Mouse (Mus musculus) adipocyte (in vitro differentiated cells): ENCODE data around the gene Olfr194.
"Not testable (repeated sequence)": the region's sequence is repeated elsewhere in the genome, so short reads cannot be mapped to it uniquely, and the experiment has no call there.

Experiments used
- DNase-seq: peaks from one replicate; pipeline ENCODE4 v3.0.0-alpha.2; 2016; ENCODE audit warnings: low spot score

Gene Olfr194

DNA sequence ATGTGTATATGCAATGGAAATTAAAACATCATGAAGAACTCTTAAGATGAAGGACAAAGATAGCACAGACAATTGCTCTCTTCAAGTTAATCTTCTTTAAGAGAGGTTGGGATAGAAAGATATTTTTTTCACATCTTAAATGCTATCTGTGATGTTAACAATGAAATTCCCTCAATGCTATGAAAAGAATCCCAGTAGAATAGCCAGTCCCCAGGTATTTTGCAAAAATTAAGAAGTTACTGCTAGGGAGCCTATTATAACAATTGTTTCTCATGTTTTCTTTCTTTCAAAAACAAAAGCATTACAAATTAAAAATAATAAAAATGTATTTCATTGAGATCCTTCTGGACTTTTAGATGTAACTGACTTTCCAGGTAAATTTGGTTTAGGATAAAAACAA lies at the start of gene Olfr194:
Olfr194 (minus strand) TSS at position 101 of the 400 bp plus-strand sequence.
- DNase-seq: no peak

DNA sequence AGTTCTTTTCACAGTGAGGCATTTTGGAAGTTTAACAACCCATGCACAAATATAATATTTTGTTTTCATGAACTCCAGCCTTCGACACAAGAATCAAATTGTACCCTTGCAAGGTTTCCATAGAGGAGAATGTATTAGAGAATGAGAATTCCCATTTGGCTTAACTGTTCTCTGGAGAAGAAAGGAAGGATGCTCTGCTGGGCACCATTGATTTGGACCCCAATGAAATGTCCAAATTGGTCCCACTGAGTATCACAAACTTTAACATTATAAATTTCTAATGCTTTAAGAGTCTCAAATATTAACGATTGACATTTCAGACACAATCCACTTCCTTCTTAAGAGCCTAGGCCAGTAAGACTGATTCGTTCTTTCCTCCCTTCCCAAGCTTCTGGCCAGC lies 49.5 kb upstream of the Olfr194 start, which contains the start of gene Olfr196:
Olfr196 (minus strand) TSS at position 101 of the 400 bp plus-strand sequence.
- no peak for DNase-seq

DNA sequence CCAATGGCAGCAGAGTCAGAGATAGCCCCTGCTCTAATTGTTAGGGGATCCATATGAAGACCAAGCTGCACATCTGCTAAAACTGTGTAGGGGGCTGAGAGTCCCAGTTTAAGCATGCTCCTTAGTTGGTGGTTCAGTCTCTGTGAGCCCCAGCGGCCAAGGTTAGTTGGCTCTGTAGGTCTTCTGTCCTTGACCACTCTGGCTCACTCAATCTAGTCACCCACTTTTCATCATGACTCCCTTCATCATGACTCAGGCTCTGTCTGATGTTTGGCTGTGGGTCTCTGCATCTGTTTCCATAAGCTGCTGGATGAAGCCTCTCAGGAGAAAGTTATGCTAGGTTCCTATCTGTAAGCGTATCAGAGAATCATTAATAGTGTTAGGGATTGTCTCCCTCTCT lies 31.1 kb upstream of the Olfr194 start:
- DNase-seq: no peak

DNA sequence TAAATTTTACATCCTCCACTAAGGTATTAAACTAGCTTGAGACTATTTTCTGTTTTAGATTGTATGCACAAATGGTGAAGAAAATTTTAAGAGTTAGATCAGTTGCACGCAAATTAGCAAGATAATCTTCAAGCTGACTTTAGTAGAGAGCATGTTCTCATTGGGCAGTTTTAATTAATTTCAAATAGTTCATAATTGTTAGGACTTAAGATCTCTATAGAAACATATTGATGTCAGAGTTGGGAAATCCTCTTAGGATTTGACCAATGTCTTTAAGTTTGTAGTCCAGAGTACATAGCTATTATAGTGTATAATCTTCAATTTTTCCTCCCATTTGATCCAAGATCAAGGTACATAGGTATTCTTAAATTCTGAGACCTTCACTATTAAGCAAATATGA lies 25.9 kb upstream of the Olfr194 start, which contains the start of gene Olfr195:
Olfr195 (plus strand) TSS at position 301 of the 400 bp plus-strand sequence.
- no peak for DNase-seq

DNA sequence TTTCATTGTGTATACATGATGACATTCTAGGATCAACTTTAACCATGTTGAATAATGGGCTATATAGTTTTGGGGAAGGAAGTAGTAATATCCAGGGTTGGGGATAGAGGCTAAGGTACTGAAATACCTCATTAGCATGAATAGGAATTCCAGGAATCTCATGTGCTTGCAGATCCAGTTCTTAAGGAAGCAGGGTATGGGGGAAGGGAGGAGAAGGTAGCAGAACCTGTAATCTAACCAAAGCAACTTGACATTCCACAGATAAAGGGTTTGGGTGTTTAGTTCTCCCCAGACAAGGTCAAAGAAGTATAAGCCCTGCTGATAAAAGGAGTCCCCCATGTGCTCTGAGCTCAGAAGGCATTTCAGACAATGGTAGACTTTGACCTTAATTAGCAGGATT lies 20.2 kb upstream of the Olfr194 start:
- no peak for DNase-seq

DNA sequence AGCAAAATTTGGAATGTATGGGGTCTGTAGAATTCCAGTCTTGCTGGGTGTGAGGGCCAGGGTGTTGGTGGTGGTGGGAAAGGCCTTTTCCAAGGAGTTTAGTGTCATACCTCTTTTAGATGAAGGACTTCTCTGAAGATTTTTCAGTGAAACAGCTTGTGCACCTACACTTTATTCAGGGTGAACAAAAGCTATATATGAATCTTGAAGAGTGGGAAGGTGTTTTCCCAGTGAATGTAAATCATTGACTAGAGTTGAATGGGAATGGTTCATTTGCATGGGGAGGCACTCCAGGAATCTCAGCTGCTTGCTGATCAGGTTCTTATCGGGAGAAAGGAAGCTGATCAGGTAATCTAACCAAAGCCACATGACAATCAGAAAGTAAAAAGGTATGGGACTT lies 9.9 kb upstream of the Olfr194 start:
- no peak for DNase-seq

DNA sequence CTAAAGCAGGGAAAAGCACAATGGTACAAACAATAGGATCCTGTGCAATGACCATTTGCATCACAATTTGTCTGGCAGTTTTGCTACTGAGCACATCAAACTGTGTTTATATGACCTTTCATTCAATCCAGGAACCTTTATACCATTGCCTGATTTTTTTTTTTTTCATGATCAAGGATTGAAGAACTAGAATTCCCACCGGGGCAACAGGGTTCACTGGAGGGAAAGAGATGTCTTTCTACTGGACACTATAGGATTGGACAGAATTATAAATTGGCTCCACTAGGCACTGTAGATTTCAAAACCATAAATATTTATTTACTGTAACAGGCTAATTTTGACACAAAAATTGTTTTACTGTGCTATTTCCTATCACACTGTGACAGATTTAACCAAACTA lies 9.1 kb downstream of the Olfr194 start, which contains the start of gene Olfr193:
Olfr193 (minus strand) TSS at position 101 of the 400 bp plus-strand sequence.
- DNase-seq: no peak

DNA sequence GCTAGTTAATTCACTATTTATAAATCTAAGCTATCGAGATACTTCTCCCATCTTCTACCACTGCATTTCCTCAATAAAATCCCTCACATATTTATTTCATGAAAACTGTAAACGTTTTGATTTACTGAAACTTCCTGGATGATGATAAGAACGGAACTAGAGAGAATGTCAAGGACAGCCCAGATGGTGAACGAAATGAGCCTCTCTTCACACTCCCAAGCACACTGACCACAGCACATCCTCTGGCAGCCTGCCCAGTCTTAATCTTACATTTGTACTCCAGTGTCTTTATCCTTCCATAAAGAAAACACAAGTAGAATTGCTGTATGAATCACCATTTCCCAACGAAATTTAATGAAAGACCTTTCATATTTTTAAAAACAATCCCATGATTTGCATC lies 12.3 kb downstream of the Olfr194 start:
- DNase-seq: not testable (repeated sequence)

DNA sequence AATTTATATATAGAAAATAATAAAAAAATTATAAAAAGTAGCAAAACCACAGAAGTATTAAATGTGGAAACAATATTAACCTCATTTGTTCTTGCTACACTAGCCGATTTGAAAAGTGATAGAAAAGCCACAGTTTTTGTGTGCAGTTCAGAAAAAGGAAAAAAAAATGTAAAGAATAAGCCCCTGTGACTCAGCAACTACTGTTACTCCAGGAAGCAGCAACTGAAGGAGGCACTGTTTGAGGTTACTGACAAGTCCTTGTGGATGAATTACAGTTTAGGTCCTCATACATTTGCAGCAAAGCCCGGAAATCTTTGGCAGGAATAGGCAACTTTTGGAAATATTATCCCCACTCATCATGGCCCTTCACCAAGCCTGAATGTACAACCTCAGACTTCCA lies 15.6 kb downstream of the Olfr194 start:
- no peak for DNase-seq

DNA sequence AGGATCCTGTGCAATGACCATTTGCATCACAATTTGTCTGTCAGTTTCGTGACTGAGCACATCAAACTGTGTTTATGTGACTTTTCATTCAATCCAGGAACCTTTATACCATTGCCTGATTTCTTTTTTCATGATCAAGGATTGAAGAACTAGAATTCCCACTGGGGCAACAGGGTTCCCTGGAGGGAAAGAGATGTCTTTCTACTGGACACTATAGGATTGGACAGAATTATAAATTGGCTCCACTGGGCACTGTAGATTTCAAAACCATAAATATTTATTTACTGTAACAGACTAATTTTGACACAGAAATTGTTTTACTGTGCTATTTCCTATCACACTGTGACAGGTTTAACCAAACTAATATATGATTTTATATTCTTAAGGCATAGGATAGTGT lies 31.1 kb downstream of the Olfr194 start, which contains the start of gene Olfr191:
Olfr191 (minus strand) TSS at position 101 of the 400 bp plus-strand sequence.
- not testable (repeated sequence) for DNase-seq

DNA sequence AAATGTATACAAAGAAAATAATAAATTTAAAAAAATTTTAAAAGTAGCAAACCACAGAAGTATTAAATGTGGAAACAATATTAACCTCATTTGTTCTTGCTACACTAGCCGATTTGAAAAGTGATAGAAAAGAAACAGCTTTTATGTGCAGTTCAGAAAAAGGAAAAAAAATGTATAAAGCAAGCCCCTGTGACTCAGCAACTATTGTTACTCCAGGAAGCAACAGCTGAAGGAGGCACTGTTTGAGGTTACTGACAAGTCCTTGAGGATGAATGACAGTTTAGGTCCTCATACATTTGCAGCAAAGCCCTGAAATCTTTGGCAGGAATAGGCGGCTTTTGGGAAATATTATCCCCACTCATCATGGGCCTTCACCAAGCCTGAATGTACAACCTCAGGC lies 39.8 kb downstream of the Olfr194 start:
- not testable (repeated sequence) for DNase-seq

DNA sequence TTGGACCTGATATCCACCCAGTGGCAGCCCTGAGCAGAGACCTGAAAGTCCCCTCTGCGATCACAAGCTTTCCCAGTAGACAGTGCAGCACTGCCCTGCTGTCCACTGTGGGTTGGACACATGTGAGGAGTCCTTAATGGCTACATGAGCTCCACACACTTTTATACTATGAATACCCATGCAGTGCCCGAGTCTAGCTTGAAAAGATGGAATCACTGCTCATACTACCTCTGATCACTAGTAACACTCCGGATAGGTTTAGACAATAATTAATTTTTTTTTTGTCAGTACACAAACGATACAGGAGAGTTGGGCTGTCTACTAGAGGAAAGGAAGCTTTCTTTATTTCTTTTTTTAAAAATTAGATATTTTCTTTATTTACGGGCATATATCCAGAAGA lies 43.0 kb downstream of the Olfr194 start, which contains the start of gene Olfr190:
Olfr190 (minus strand) TSS at position 101 of the 400 bp plus-strand sequence.
- DNase-seq: no peak

DNA sequence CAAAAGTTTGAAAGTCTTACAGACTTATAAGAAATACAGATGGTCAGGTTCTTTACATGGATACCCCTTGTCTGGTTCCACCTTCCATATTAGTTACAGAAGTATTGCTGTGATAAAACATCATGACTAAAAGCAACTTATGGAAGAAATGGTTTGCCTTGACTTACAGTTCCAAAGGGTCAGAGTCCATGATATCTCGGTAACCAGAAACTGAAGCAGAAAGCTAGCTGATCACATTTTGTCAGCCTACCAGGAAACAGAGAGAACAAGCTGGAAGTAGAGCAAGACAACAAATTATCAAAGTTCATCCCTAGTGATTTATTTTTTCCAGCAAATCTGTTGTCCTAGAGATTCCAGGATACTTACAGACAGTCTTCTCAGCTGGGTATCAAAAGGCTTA lies 47.3 kb downstream of the Olfr194 start:
- DNase-seq: no peak

DNA sequence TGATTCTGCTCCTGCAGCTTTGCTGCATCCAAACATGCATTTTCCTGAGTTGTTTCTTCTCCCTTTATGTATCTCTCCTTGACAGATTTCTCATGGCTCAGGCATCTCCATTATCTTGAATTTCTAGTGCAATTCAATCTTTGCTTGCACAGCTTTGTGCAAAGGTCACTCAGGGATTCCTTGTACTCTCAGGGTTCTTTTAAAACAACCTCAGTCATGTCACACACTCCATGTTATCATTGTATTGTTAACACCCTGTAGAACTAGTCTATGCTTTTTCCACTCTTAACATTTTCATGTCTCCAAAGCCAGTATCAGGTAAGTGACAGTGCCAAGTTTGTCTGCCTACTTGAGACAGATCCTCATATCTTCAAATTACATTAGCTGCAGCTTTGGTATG lies 49.1 kb downstream of the Olfr194 start:
- no peak for DNase-seq
